Mouse (Mus musculus) ovary, postnatal 36 days (tissue): ENCODE measurements around the gene Cic.

Experiments used
- DNase-seq: peaks from one replicate; pipeline ENCODE4 v3.0.0; 2022; ENCODE audit warnings: low spot score, mixed read lengths

Gene Cic

GRCm38 (mm10) chr7:25269545-25270271 lies 2.2 kb downstream of the Cic start:
- peak; percentile 5 for DNase-seq

GRCm38 (mm10) chr7:25270652-25271633 lies 3.4 kb downstream of the Cic start:
- peak; percentile 7 for DNase-seq

- DNase-seq = peak; percentile 7
These were observed 4.3 kb downstream of the Cic start for GRCm38 (mm10) chr7:25271651-25272444.

GRCm38 (mm10) chr7:25272445-25273258 lies 5.1 kb downstream of the Cic start:
- peak; percentile 4 for DNase-seq

- peak; percentile 7 for DNase-seq
These were observed 6.0 kb downstream of the Cic start for GRCm38 (mm10) chr7:25273259-25274241.

- DNase-seq = no peak
These were observed 7.1 kb downstream of the Cic start for GRCm38 (mm10) chr7:25274571-25274970.

- no peak for DNase-seq
These were observed 7.5 kb downstream of the Cic start for GRCm38 (mm10) chr7:25274996-25275395.

GRCm38 (mm10) chr7:25275555-25276298 lies 8.2 kb downstream of the Cic start:
- DNase-seq = peak; percentile 6

GRCm38 (mm10) chr7:25277405-25277804 lies 9.9 kb downstream of the Cic start:
- no peak for DNase-seq

GRCm38 (mm10) chr7:25277998-25278340 lies 10.5 kb downstream of the Cic start:
- DNase-seq = no peak

GRCm38 (mm10) chr7:25278341-25279075 lies 11.0 kb downstream of the Cic start:
- DNase-seq = peak; percentile 80

GRCm38 (mm10) chr7:25279076-25279860 lies 11.8 kb downstream of the Cic start:
- peak; percentile 86 for DNase-seq

- peak; percentile 39 for DNase-seq
These were observed 12.6 kb downstream of the Cic start for GRCm38 (mm10) chr7:25279861-25280791.

- DNase-seq = no peak
These were observed 13.7 kb downstream of the Cic start for GRCm38 (mm10) chr7:25281166-25281733.

GRCm38 (mm10) chr7:25281734-25282601 lies 14.5 kb downstream of the Cic start:
- peak; percentile 99 for DNase-seq
